Mouse (Mus musculus): ENCODE results near the gene Fntb.
"Not testable (repeated sequence)": the region's sequence is repeated elsewhere in the genome, so short reads cannot be mapped to it uniquely, and the experiment has no call there.

Fntb gene

DNA sequence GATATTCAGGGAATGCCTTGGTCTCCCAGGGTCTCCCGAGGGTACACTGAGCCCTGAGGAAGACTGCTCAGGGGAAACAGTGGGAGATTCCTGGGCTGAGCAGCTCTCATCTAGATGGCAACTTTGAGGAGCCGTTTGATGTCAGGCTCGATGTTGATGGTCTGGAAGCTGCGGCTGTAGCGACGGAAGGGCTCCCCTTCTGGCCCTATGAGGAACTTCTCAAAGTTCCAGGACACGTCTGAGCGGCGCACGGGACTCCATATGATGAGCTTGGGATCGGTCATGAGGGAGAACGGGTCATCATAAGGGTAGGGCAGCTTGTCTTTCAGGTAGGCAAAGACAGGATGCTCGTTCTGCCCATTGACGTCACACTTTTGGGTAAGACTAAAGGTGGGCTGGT lies 27.2 kb downstream of the Fntb start:
- not testable (repeated sequence) for DNase-seq (ENCODE audit: low spot score in 2 of 2)

DNA sequence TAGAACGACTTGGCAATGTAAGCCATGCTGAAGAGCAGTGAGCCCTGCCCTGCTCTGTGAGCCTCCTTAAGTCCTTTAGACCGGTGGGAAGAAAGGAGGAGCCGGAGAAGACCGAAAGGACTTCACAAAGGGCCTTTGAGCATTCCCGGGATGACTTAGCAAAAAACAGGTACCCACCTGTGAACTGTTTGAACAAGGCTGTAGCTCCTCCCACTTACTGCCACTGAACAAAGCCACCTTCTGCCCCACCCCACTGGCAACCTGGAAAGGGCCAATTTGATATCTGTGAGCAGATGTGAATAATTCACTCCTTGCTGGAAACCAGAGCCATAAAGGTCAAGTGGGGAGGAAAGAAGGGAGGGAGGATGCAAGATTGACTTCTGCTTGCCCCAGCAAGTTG lies 30.0 kb downstream of the Fntb start, which contains the start of gene Gpx2:
Gene Gpx2, minus strand, starts transcription at position 205 of the 400 bp plus-strand sequence.
- no peak for DNase-seq (ENCODE audit: low spot score in 2 of 2)

DNA sequence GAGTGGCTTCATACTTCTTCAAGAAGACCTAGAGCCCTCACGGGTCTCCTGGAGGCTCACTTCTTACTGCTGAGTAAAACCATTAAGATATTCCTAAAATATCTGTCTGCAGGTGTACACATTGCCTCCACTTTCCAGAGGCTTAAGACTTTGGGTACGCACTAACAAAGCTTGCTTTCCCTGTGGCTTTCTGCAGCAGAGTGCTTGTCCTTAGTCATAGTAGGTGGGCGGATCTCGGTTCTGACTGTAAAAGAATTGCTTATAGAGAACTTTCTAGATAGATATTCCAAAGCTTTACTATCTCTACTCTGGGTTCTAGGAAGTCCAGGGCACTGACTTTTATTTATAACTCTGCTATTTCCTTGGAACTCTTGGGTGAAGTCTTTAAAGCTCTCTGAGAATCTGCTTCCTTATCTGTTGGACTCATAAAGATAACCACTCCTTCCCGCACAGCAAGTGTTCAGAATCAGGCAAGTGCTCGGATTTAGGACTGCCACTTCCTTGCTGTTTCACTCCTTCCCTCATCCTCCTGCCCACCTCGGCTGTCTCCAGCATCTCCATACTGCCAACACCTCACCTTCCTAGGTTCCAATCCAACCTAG lies 31.6 kb downstream of the Fntb start:
- no peak for DNase-seq (ENCODE audit: low spot score in 2 of 2)

DNA sequence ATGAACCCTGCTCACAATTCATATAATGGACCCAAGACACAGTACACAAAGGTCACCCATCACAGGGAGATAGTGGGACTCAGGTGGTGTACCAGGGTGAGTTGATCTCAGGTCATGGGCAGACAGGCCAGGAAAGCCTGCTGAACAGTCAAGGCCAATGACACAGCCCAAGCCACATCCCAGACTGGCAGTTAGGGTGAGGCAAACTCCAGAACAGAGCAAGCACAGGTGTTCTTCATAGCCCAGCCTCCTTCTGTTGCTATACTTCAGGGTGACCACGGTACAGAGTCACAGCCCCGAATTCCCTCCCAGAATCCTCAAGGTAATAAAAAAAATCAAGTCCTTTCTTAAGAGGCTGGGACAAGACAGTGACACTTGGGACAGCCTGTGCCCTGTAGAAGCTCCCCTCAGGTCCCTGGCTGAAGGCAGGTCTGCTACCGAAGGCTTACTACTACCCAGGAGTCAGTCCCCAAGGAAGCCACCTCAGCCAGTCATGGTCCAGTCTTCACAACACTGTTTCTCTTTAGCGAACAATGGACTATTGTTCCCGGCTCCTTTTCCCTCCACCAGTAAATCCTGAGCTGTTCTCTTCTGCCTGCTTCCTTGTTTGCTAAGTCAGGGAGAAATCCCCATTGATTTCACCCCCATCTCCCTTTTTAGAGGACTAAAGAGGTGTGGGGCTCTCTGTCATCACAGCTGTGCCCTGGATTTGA lies 32.8 kb downstream of the Fntb start:
- DNase-seq (ENCODE audit: low spot score in 2 of 2): no peak

DNA sequence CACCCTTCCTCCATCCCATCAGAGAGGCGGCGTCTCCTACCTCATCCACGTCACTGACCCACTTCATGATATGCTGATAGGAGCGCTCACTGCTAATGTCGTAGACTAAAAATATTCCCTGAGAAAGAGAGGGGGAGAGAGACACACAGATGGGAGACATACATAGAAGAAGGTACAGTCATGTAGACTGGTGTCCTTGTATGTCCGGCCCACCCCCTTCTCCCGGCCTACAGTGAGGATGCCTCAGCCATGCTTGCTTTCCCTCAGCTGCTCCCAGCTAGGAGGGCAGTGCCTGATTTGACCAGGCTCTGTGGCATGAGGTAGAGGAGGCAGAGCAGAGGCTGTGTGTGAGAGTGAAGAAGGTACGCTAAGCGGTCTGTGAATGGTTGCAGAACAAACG lies 37.6 kb downstream of the Fntb start:
- no peak for DNase-seq (ENCODE audit: low spot score in 2 of 2)

DNA sequence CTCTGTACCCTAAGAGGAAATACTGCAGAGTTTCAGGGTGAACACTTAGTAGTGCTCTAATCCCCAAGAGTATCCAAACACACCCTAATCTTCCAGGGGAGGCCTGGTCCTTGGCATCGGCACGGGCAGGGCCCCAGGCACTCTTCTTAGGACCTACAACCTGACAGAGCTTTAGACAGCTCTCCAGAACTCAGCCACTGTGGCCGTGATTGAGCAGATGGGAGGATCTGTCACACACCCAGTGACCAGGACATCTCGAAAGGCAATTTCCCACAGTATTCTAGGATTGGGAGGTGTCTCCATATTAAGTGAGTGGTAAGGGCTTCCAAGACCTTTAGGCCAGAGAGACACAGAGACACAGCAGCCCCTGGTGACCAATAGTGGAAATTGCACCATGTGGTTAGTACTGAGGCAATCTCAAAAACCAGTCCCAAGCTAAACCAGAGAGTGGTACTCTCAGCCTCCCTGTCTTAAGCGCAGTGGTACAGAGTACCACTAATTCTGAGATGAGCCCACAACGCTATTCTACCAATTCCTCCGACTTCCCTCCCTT lies 38.4 kb downstream of the Fntb start:
- DNase-seq (ENCODE audit: low spot score in 2 of 2): peak; percentile 10 to 25

DNA sequence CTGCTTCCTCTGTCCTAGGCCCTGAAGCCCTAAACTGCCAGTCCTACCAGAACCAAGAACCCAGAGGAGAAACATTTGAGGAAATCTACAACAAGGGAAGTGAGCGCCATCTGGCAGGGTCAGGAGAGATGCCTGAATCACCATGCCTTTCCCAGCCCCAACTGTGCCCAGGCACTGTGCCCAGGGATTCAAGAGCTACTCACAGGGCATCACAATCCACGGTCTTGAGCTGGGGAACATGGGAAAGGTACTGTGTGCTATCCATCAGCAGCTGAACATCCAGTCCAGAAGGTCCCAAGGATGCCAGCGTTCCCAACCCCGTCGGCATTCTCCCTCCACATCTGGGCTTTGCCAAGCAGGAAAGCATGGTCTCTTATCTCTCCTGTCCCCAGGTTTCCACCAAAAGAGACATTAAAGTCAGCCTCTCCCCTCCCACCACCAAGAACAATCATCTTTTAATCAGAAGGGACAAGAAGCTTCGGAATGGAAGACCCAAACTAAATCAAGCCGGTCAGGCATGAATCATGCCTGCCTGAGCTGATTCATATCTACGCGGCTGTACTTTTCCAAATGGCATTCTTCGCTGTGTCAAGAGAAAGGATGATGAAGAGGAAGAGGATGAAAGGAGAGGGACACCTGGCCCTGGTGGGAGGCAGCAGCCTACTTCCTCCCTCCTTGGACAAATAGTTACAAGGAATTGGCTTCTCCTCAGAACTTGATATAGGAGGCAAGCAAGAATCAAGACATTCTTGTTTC lies 39.8 kb downstream of the Fntb start:
- DNase-seq (ENCODE audit: low spot score in 2 of 2): no peak

DNA sequence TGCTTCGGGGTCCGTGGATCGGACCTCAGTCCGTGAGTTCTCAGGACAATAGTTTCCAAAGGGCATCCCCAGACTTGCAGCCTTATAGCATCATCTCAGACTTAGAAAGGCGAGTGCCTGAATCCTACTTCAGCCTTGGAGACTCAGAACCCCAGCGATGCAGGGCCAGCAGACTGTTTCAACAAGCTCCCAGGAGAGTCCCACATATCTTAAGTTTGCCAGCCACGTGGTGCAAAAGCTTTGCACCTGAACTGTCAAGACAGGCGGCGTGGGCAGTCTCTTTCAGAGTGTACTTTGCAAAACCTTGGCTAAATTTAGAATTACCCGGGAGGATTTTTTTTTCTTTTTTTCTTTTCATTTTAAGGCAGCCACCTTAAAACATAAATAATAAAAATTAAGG lies 42.4 kb downstream of the Fntb start:
- DNase-seq (ENCODE audit: low spot score in 2 of 2): no peak

DNA sequence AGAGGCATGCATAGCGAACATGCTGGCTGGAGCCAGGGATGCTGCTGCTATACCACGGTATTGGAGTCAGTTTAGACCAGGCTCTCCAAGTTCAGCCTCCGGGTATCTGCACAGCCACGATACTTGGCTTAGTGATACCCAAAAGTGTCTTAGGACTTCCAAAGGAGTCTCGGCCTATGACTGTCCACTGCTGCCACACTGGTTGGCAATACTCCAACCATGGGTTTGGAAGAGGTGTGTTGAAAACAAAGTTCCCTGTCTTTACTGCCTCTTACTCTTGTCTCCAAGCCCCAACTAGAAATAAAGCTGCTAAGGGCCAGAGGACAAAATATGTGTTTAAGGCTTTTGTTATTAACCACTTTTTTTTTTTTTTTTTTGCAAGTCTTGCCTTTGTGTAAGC lies 45.1 kb downstream of the Fntb start:
- no peak for DNase-seq (ENCODE audit: low spot score in 2 of 2)

DNA sequence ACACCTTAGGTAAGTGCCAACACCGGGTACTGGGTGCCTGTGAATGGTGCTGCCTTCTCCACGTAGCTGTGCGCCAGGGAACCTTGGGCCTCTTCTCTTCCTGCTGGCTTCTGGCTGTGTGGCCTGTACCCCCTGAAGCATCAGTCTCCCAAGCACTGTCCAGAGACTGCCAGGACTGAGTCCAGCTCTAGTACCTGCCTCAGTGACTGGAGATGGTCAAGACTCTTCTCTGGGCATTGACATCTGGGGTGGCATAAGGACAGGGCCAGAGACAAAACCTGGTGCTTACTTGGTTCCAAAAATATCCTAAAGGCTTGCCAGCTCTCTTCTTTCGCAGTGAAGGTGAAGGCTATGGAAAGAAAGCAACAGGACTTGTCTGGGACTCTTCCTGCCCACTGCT lies 45.6 kb downstream of the Fntb start:
- no peak for DNase-seq (ENCODE audit: low spot score in 2 of 2)

DNA sequence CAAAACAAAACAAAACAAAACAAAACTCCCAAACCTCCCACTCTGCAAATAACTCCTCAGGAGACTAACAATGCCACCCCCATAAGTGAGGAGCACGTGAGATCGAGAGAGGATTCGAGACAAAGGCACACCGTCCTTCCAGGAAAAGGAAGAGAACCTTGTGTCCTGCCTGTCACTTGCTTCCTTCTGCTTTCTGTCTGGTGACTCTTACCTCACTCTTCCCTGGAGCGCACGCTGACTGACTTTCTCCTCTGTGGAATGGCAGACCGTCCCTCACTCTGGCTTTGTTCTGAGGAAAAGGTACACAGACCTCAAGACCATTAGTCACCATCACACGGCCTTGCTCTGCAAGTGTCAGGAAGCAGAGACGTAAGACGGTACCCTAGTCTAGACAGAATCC lies 48.2 kb downstream of the Fntb start:
- DNase-seq (ENCODE audit: low spot score in 2 of 2): no peak

DNA sequence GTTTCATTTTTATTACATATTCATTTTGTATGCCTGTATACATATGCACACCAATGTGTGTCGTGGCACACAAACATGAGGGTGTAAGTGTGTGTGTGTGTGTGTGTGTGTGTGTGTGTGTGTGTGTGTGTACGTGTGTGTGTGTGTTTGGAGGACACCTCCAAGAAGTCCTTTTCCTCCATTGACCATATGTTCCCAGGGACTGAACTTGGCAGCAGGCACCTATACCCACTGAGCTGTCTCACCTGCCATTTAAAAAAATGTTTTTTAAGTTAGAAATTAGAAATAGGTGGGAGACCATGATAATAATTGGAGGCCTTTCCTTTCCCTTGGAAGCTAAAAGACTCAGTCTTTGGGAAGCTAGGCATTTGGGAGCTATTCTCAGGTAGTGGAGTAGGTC lies 48.7 kb downstream of the Fntb start:
- DNase-seq (ENCODE audit: low spot score in 2 of 2): no peak

DNA sequence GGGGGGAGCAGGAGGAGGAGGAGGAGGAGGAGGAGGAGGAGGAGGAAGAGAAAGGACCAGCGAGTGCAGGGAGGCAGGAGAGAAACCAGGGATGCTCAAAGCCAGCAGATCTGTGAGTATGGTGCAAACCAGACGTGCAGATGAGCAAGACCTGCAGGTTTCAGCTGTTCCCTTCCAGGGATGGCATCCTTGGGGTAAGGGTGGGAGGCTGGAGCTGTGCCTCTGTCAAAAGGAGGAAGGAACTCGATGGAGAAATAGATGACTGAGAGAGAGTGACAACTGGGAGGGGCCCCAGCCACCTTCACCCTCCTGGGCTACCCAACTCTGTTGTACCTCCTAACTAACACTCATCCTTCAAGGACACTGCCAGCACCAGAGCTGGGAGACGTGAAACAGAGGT lies 51.3 kb downstream of the Fntb start:
- DNase-seq (ENCODE audit: low spot score in 2 of 2): no peak

DNA sequence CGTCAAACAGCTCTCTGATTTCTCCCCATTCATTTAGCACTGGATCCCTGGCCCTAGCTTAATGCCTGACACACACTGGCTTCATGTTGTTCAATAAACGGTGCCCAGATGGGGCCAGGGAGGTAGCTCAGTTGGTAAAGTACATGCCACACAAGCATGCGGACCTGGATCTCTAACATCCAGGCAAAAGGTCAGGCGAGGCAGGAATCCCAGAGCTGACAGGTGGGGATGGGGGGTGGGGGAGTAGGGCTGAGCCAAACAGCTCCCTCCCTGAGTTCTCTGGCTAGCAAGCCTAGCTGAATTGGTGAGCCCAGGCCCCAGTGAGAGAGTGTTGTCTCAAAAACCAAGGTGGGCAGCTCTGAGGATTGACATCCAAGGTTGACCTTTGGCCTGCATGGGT lies 51.8 kb downstream of the Fntb start:
- no peak for DNase-seq (ENCODE audit: low spot score in 2 of 2)

DNA sequence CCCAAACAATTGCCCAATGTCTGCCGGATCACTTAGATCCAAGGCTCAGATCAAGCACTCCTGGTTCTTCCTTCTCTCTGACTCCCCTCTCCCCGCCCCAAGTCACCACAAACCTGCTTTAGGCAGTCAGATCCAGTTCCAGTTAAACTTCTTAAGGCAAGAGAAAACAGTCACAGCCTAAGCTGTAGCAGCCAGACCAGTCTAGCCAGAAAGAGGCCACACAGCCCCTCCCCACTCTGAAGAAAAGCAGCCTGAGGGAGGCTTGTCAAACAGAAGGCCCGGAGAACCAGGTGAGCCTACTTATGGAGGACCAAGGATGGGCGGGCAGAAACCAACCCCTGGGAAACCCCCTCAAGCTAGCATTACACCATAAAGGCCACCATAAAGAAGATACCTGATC lies 52.7 kb downstream of the Fntb start:
- no peak for DNase-seq (ENCODE audit: low spot score in 2 of 2)

DNA sequence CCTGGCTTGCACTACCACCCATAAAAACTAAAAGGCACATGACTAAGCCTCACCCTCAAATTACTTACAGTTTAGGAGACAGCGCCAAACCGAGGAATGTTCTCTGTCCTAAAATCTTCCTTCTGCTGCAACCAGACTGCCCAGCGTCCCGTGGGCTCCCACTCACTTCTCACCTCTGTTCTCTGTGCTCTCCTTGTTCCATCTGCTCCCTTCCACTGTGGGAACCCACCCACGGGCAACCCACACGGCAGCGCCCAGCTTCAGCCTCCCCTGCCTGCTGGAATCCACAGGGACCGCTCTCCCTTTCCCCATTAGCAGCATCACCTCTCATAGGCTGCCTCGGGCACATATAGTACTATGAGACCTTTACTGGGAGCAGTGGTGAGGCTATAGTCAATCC lies 53.5 kb downstream of the Fntb start:
- DNase-seq (ENCODE audit: low spot score in 2 of 2): no peak

DNA sequence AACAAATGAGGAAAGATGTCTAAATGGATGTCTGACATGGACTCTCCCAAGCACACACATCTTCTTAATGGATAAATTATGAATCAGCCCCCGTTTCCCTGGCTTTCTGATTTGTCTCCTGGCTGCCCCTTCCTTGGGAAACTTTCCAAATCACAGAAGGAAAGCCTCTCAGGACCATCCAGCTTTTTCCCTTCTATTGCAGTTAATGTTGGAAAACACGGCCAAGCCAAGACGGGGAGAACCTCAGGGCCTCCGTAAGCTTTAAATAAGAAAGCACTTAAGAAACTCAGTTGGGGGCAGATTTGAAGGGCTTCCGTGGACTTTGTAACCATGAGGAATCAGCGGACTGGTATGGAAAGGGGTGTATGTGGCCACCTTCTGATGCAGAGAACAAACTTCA lies 54.4 kb downstream of the Fntb start:
- no peak for DNase-seq (ENCODE audit: low spot score in 2 of 2)

DNA sequence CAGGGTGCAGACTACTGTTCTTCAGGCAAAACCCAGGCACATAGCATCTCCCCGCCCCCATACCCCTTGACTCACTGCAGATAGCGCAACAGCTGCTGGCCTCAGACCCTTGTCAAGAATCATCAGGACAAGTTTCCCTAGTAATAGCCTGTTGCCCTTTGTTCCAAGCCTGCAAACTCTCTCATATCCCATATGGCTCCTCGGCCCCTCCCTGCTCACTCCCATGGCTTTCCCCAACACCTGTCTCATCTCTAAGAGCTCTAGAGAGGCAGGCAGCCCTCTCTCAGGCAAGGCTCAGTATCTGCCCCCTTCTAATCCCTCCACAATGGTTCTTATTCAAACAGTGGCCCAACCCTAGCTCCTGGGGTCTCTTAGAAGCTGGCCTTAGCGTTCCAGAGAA lies 55.2 kb downstream of the Fntb start:
- no peak for DNase-seq (ENCODE audit: low spot score in 2 of 2)

DNA sequence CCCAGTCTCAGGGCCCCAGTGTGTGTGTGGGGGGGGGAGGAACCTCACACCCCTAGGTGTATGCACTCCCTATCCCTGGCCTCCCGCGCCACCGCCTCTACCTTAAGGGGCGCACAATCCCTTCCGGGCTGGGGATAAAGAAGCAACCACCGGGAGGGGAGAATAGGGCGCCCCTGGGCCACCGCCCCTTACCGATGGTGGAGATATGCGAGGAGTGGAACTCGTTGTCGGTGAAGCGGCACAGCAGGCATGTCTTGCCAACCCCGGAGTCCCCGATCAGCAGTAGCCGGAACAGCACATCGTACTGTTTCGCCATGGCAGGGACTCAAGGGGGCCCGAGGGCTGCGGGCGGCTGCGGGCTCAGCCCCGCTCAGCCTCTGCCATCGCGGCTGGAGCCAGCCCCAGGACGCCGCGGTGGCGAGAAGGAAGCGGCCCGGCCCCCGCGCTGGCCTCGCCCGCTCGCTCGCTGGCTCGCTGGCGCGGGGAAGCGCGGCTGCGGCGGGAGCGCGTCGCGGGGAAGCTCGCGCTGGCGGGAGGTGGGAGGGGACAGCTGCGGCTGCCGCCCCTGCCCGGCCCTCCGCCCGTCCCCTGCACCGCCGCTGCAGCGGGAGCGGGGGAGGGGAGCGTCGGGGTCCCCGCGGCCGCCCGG lies 56.7 kb downstream of the Fntb start:
- DNase-seq (ENCODE audit: low spot score in 2 of 2): no peak

DNA sequence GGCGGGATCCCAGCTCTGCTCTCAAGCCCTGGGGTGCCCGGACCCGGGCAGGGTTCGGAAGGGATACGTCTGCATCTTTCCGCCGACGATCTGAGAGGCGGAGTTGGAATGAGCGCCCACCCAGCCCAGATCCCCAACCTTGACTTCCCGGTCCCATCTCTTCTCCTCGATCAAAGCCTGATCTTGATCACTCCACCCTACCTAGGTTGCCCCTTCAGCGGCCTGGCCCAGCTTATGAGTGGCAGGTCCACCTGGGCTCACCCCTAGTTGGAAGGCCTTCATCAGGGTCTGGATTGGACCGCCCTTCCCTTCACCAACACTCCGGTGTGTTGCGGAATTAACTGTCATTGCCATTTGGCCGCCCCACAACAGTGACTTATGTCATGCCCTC lies 57.3 kb downstream of the Fntb start, which contains the start of gene Rab15:
Gene Rab15, minus strand, starts transcription at position 258 of the 391 bp plus-strand sequence.
- no peak for DNase-seq (ENCODE audit: low spot score in 2 of 2)

DNA sequence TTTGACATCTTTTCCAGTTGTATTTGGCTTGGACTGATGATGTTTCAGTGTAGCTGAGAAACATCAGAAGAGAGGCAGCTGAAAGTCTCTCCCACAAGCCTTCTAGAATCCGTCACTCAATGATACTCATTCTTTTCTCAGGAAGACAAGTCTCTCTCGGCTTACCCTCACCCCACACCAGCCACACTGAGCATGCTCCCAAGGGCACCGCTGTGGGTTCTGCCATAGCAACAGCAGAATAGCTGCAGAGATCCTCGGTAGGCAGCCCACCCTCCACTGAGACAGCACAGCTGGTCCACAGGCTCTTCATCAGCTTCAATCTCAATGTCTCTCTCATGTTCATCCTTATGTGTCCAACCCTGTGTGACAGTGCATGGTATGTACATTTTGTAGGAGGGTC lies 59.9 kb downstream of the Fntb start:
- no peak for DNase-seq (ENCODE audit: low spot score in 2 of 2)

DNA sequence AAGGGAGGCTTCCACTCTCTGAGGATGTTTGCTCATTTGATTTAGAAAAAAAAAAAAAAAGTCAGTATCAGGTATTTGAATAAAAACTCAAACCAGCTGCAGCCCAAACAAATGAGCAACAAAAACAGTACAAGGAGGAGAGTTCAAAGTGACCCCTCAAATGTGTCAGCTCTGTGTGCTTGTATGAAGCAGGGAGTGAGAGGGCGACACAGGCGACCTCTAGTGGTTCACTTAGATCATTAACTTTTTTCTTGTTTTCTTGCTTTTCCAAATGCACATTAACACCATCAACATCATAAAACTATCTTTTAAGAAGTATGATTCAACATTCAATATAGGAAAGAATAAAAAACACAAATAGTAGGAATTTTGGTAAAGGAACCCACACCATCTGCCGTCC lies 67.3 kb downstream of the Fntb start:
- peak in 1 of 2 experiments; percentile 25 for DNase-seq (ENCODE audit: low spot score in 2 of 2)
